Mouse (Mus musculus) megakaryocyte, embryonic 14.5 days (primary cell): ENCODE measurements at regions not wholly inside any gene's neighbourhood (a gene's known extent, or its start where the extent isn't known, plus 50 kb on each side); places are given as distances from the start of the nearest gene placed in this dataset.

Experiments used
- FLI1 ChIP-seq: IDR thresholded peaks from 2 replicates; pipeline ENCODE4 v1.6.1; 2012; ENCODE audit warnings: low read length, inconsistent platforms, mixed read lengths
- GATA1 ChIP-seq: IDR thresholded peaks from 3 replicates; pipeline ENCODE4 v1.6.1; 2012; ENCODE audit warnings: mixed read lengths, low read length, inconsistent platforms, borderline replicate concordance

DNA sequence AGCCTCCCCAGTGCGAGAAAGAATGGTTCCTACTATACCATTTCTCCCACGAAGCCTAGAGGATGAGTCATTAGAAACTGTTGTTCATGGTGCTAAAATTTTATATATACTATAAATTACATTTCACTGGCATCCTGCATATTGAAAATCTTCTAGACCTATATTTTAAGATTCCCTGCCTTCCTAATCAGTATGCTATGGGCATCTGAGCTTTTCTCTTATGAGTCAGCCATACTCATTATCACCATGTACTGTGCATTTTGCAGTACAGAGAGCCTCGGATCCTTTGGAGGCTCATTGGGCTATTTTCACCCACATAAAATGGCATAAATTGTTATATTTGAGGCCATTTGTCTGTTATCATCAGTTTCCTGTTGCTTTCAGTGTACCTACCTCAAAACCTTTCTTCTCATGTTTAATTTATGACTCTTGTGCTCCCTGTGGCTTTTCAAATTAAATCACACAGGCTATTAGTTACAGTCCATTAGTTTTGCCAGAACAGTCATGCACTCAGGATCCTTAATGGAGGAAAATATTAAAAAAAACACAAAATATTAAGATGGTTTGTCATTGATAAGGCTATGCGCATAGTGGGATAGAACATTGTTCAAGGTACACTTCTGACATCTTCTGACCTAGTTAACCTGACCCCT is 150.1 kb upstream of the Actbl2 start:
- TF ChIP-seq GATA1 = no peak
- no peak for TF ChIP-seq FLI1
